Mouse (Mus musculus) midbrain, postnatal 0 days (tissue): ENCODE data around the gene Arl15. TPM values are rescaled to one million over a fixed set of nuclear protein-coding genes. Genes with fewer than 3 reads are reported as not detected.

ENCODE experiments used
- ATAC-seq: fragments of 200-750 bp; cut with Nextera tagmentation; 2 replicates; pipeline ENCODE4 v1.8.0; 2017; ENCODE audit warnings: moderate number of reproducible peaks, mild to moderate bottlenecking, moderate TSS enrichment, moderate library complexity; ENCODE audit not compliant: low FRiP score
- DNase-seq: peaks from one replicate; pipeline ENCODE4 v3.0.0-alpha.2; 2015; ENCODE audit warnings: low spot score
- H3K27ac ChIP-seq: fragments of 300-500 bp; sonication (generic); 2 replicates; pipeline ENCODE4 v1.5.1; 2014; ENCODE audit warnings: low read depth, mild to moderate bottlenecking, low read length, mixed read lengths
- H3K27me3 ChIP-seq: fragments of 300-500 bp; sonication (generic); 2 replicates; pipeline ENCODE4 v1.6.1; 2014; ENCODE audit warnings: low read length, control low read depth, mixed read lengths; ENCODE audit not compliant: insufficient read depth
- H3K36me3 ChIP-seq: fragments of 300-500 bp; sonication (generic); 2 replicates; pipeline ENCODE4 v1.6.1; 2014; ENCODE audit warnings: low read length, control low read depth, mixed read lengths; ENCODE audit not compliant: insufficient read depth
- H3K4me1 ChIP-seq: fragments of 300-500 bp; sonication (generic); 2 replicates; pipeline ENCODE4 v1.6.1; 2014; ENCODE audit warnings: mild to moderate bottlenecking, control low read depth, antibody characterized with exemption, low read length, mixed read lengths; ENCODE audit not compliant: insufficient read depth
- H3K4me2 ChIP-seq: fragments of 300-500 bp; sonication (generic); 2 replicates; pipeline ENCODE4 v1.6.1; 2014; ENCODE audit warnings: low read depth, mild to moderate bottlenecking, low read length, mixed read lengths; ENCODE audit not compliant: poor library complexity, severe bottlenecking
- H3K4me3 ChIP-seq: fragments of 300-500 bp; sonication (generic); 2 replicates; pipeline ENCODE4 v1.5.1; 2014; ENCODE audit warnings: low read depth, mild to moderate bottlenecking, low read length, moderate library complexity
- H3K9ac ChIP-seq: fragments of 300-500 bp; sonication (generic); replicated peaks from 2 replicates; pipeline ENCODE4 v1.6.1; 2014; ENCODE audit warnings: mild to moderate bottlenecking, low read length, moderate library complexity, mixed read lengths; ENCODE audit not compliant: poor library complexity, severe bottlenecking
- H3K9me3 ChIP-seq: fragments of 300-500 bp; sonication (generic); 2 replicates; pipeline ENCODE4 v1.6.1; 2016; ENCODE audit warnings: low read length, control low read depth
- CTCF ChIP-seq: IDR thresholded peaks from 2 replicates; pipeline ENCODE4 v1.5.1; 2016; ENCODE audit warnings: antibody characterized with exemption, mild to moderate bottlenecking
- WGBS: fragments of 180-500 bp; shearing (Covaris S2); extraction: QIAGEN DNeasy Blood & Tissue Kit; methylation state at CpG from one replicate; pipeline ENCODE4 v1.1.7; 2014; 5-methylcytosine and 5-hydroxymethylcytosine counted together
- polyA plus RNA-seq: library from polyadenylated mRNA; unstranded; fragments of >200 nt; fragmentation: Nextera tagmentation; extraction: Ambion mirVana; gene quantifications from 2 replicates; pipeline ENCODE4 v1.2.1, GENCODE M21; 2015
- total RNA-seq: library from RNA; depleted of rRNA; stranded (reverse); fragments of >200 nt; gene quantifications from 2 replicates; pipeline ENCODE4 v1.2.3, GENCODE M21; 2014

Gene Arl15
- total and polyA plus RNA-seq, 2 experiments from 2014 or later, result 16.8 to 54.8 TPM

DNA sequence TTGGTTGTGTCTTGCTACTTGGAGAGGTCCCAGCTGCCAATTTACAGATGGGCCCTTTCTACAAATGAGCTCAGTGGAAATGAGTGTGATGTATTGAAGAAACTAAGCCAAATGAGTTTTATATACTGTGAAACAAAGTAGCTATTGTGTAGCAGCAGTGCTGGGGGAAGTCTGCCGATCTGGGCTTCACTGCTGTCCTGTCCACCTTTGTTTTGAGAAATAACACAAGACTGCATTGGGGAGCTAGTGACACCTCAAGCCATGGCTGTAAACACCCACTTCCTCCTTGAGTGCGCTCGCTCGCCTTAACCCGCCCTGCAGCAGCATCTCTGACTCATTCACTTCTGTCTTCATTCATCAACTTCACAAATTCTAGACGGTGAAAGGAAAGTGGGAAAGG lies 189.3 kb downstream of the Arl15 start:
- no peaks in the 10 kb centered on the region for H3K36me3 ChIP-seq
- no peak overlapping the region for H3K4me2 ChIP-seq
- DNase-seq (no peak), ATAC-seq (no peak)
- H3K4me1 ChIP-seq, result no peaks in the 10 kb centered on the region
- H3K9me3 ChIP-seq, result no peaks in the 10 kb centered on the region
- 70% methylated on average over 6 of the region's 6 CpGs for WGBS
- no peak overlapping the region for H3K4me3 ChIP-seq
- H3K27ac ChIP-seq, result no peak overlapping the region
- H3K27me3 ChIP-seq, result no peaks in the 10 kb centered on the region
- TF ChIP-seq CTCF, result no peak
- no peak overlapping the region for H3K9ac ChIP-seq

GRCm38 (mm10) chr13:113984491-113984890 lies 190.2 kb downstream of the Arl15 start:
- Histone ChIP-seq H3K4me3 (no peak overlapping the region), H3K36me3 (no peaks in the 10 kb centered on the region), H3K9ac (no peak overlapping the region), H3K9me3 (no peaks in the 10 kb centered on the region), H3K4me1 (no peaks in the 10 kb centered on the region), H3K27me3 (no peaks in the 10 kb centered on the region), H3K4me2 (no peak overlapping the region), H3K27ac (no peak overlapping the region)
- no peak for TF ChIP-seq CTCF
- 97% methylated on average over 4 of the region's 4 CpGs for WGBS
- DNase-seq (no peak), ATAC-seq (no peak)

DNA sequence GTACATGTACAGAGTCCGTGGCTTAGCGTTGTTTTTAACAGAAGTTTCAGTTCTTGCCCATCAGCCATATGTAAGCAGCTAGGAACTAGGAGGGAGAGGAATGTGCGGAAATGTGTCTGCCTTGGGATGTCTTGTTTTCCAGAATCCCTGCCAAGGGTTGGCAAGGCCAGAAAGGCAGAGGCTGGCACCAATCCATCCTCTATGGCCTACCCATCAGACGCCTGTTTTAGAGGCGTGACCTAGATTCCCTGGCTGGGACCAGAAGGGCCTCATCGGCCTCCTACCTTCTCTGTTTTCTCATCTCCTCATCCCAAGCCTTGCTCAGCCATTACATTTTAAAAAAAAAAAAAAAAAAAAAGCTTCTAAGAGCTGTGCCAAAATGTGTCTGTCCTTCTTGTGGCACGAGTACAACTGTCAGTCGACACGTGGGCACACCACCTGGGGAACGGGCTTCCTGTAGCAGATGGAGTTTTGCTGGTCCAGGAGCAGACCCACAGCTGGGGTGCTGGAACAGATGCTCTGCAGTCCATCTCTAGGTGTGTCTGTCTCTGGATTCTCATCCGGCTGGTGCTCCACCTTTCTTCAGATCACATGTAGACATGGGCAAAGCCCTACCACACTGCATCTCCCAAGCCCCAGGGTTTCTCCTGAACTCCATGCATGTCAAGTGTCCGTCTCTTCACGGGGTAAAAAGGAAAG lies 192.7 kb downstream of the Arl15 start:
- no peak for TF ChIP-seq CTCF
- Histone ChIP-seq H3K27me3 (no peaks in the 10 kb centered on the region), H3K4me1 (no peaks in the 10 kb centered on the region), H3K4me3 (no peak overlapping the region), H3K9ac (no peak overlapping the region), H3K4me2 (no peak overlapping the region), H3K9me3 (no peaks in the 10 kb centered on the region), H3K27ac (no peak overlapping the region), H3K36me3 (no peaks in the 10 kb centered on the region)
- ATAC-seq (peak; percentile 54; the same call in 1 of the 2 replicates), DNase-seq (peak; percentile 86)
- WGBS, result 83% methylated on average over 13 of the region's 13 CpGs

GRCm38 (mm10) chr13:113990247-113990646 lies 195.9 kb downstream of the Arl15 start:
- no peak for TF ChIP-seq CTCF
- WGBS, result 85% methylated on average over 3 of the region's 3 CpGs
- H3K27ac ChIP-seq, result no peak overlapping the region
- H3K9ac ChIP-seq, result no peak overlapping the region
- no peak overlapping the region for H3K4me3 ChIP-seq
- DNase-seq (no peak), ATAC-seq (no peak)
- H3K27me3 ChIP-seq, result no peaks in the 10 kb centered on the region
- no peak overlapping the region for H3K4me2 ChIP-seq
- H3K36me3 ChIP-seq, result no peaks in the 10 kb centered on the region
- H3K4me1 ChIP-seq, result no peaks in the 10 kb centered on the region
- H3K9me3 ChIP-seq, result no peaks in the 10 kb centered on the region

GRCm38 (mm10) chr13:113990701-113991100 lies 196.4 kb downstream of the Arl15 start:
- DNase-seq, result no peak
- Histone ChIP-seq H3K4me2 (no peak overlapping the region), H3K4me3 (no peak overlapping the region), H3K9ac (no peak overlapping the region), H3K4me1 (no peaks in the 10 kb centered on the region), H3K27me3 (no peaks in the 10 kb centered on the region), H3K36me3 (no peaks in the 10 kb centered on the region), H3K9me3 (no peaks in the 10 kb centered on the region), H3K27ac (no peak overlapping the region)
- no peak for ATAC-seq
- TF ChIP-seq CTCF, result no peak
- 57% methylated on average over 10 of the region's 10 CpGs for WGBS

GRCm38 (mm10) chr13:113993066-113993465 lies 198.8 kb downstream of the Arl15 start:
- Histone ChIP-seq H3K36me3 (no peaks in the 10 kb centered on the region), H3K27me3 (no peaks in the 10 kb centered on the region), H3K27ac (no peak overlapping the region), H3K4me1 (no peaks in the 10 kb centered on the region), H3K4me3 (no peak overlapping the region), H3K9ac (no peak overlapping the region), H3K9me3 (no peaks in the 10 kb centered on the region), H3K4me2 (no peak overlapping the region)
- DNase-seq (no peak), ATAC-seq (no peak)
- 94% methylated on average over 2 of the region's 2 CpGs for WGBS
- no peak for TF ChIP-seq CTCF
